Mouse (Mus musculus): ENCODE measurements at regions not wholly inside any gene's neighbourhood (a gene's known extent, or its start where the extent isn't known, plus 50 kb on each side); places are given as distances from the start of the nearest gene placed in this dataset.

DNA sequence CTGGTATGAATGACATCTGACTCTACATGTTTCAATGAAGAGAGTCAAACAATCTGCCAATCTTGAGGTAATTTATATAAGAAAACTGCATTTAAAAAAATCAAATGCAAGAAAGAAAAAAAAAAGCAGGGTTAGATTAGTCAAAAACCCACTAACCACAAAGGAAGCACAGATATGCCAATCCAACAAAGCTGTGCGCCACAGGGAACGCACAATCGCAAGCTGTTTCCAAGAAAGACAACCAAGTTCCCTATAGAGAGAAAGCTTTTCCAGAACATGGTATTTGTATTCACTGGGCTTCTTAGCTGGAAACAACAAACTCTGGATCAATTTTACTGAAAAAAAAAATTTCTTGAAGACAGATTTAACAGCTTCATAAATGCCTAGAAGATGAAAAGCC is 267.0 kb downstream of the Pik3r1 start:
- Histone ChIP-seq H3K9me3 (replicated peaks) (no peaks in the 10 kb centered on the region), H3K36me3 (replicated peaks) (no peaks in the 10 kb centered on the region), H3K27me3 (ENCODE audit: insufficient read depth, low read length) (peaks cover 11% of the 10 kb centered on the region; the same call in 1 of the 2 replicates), H3K4me1 (ENCODE audit: insufficient read depth, low read depth, low read length) (no peaks in the 10 kb centered on the region), H3K4me3 (ENCODE audit: low read depth, low read length) (no peak overlapping the region)
- no peak for DNase-seq (ENCODE audit: low spot score)
- ATAC-seq (ENCODE audit: extremely low read depth, insufficient number of reproducible peaks, low FRiP score, poor library complexity, severe bottlenecking), result no peak
- TF ChIP-seq TAL1 (conservative IDR thresholded peaks at IDR 0.05; ENCODE audit: low read depth, low read length), result no peak
- TF ChIP-seq GATA1 (IDR thresholded peaks at IDR 0.05; ENCODE audit: borderline replicate concordance, low read length), result no peak
- TF ChIP-seq GATA2 (IDR thresholded peaks at IDR 0.05; ENCODE audit: borderline replicate concordance, low read depth, low read length), result no peak

DNA sequence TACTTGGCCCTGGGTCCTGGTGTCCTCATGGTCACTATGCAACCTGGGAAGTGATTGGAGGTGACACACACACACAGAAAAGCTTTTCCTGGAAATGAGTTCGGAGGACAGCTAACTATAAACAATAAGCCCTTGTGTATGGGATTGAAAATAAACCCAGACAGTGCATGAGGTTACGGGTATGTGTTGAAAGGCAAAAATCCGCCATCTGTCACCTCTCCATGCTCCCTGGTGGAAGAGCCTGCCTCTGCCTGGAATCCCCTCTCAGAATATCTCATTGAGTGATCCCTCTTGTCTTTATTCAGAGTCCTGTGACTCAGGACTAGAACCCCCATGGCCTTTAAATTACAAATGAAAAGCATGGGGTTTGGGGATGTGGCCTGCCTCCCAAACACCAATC is 276.2 kb downstream of the Pik3r1 start:
- Histone ChIP-seq H3K4me1 (ENCODE audit: insufficient read depth, low read depth, low read length) (no peaks in the 10 kb centered on the region), H3K36me3 (replicated peaks) (no peaks in the 10 kb centered on the region), H3K27me3 (ENCODE audit: insufficient read depth, low read length) (peaks cover 2% of the 10 kb centered on the region; the same call in 1 of the 2 replicates), H3K9me3 (replicated peaks) (no peaks in the 10 kb centered on the region), H3K4me3 (ENCODE audit: low read depth, low read length) (no peak overlapping the region)
- DNase-seq (ENCODE audit: low spot score), result no peak
- no peak for ATAC-seq (ENCODE audit: extremely low read depth, insufficient number of reproducible peaks, low FRiP score, poor library complexity, severe bottlenecking)
- TF ChIP-seq GATA2 (IDR thresholded peaks at IDR 0.05; ENCODE audit: borderline replicate concordance, low read depth, low read length) (no peak), POLR2AphosphoS5 (IDR thresholded peaks at IDR 0.05; ENCODE audit: insufficient replicate concordance, low read depth, low read length) (no peak), TAL1 (conservative IDR thresholded peaks at IDR 0.05; ENCODE audit: low read depth, low read length) (no peak), CTCF (IDR thresholded peaks at IDR 0.05; ENCODE audit: low read depth, low read length) (no peak), GATA1 (IDR thresholded peaks at IDR 0.05; ENCODE audit: borderline replicate concordance, low read length) (no peak)

DNA sequence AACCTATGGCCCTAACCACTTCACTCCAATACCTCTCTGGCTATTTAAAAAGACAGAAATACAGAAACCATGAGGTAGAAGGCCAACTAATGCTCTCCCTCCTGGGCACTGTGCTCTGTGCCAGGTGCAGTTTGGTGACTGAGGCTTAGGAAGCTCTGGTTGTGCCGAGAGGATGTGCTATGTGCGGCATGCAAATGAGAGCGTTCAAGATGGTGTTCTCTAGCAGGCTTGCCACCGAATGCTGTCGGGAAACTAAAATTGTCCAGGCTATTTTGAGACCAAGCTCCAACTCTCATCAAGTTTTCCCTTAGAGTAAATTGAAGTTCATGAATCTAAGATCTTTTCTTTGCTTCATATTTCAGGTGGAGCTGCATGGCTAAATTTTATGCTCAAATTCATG is 277.1 kb downstream of the Pik3r1 start:
- Histone ChIP-seq H3K4me1 (ENCODE audit: insufficient read depth, low read depth, low read length) (no peaks in the 10 kb centered on the region), H3K27me3 (ENCODE audit: insufficient read depth, low read length) (peaks cover 2% of the 10 kb centered on the region; the same call in 1 of the 2 replicates), H3K9me3 (replicated peaks) (no peaks in the 10 kb centered on the region), H3K36me3 (replicated peaks) (no peaks in the 10 kb centered on the region), H3K4me3 (ENCODE audit: low read depth, low read length) (no peak overlapping the region)
- ATAC-seq (ENCODE audit: extremely low read depth, insufficient number of reproducible peaks, low FRiP score, poor library complexity, severe bottlenecking), result no peak
- TF ChIP-seq CTCF (IDR thresholded peaks at IDR 0.05; ENCODE audit: low read depth, low read length) (no peak), TAL1 (conservative IDR thresholded peaks at IDR 0.05; ENCODE audit: low read depth, low read length) (no peak), GATA2 (IDR thresholded peaks at IDR 0.05; ENCODE audit: borderline replicate concordance, low read depth, low read length) (no peak), POLR2AphosphoS5 (IDR thresholded peaks at IDR 0.05; ENCODE audit: insufficient replicate concordance, low read depth, low read length) (no peak), GATA1 (IDR thresholded peaks at IDR 0.05; ENCODE audit: borderline replicate concordance, low read length) (no peak)
- no peak for DNase-seq (ENCODE audit: low spot score)

DNA sequence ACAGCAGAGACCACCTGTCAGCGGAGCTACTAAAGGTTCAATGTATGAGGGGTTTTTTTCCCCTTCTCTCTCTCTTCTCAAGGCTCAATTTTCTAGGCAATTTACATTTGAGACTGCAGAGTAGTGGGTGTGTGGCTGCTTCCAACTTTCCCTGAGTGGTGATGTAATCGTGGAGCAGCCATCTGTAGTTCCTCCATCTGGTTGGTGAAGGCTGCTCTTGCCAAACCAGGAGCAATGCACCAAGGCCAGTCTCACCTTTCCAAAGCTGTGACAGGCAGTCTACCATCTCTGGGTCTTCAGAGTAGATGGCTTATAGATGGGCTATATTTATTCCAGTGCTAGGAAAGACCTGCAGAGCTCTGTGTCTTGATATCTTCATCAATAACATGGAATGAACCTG is 280.4 kb downstream of the Pik3r1 start:
- TF ChIP-seq TAL1 (conservative IDR thresholded peaks at IDR 0.05; ENCODE audit: low read depth, low read length) (no peak), POLR2AphosphoS5 (IDR thresholded peaks at IDR 0.05; ENCODE audit: insufficient replicate concordance, low read depth, low read length) (no peak), CTCF (IDR thresholded peaks at IDR 0.05; ENCODE audit: low read depth, low read length) (no peak), GATA2 (IDR thresholded peaks at IDR 0.05; ENCODE audit: borderline replicate concordance, low read depth, low read length) (no peak), GATA1 (IDR thresholded peaks at IDR 0.05; ENCODE audit: borderline replicate concordance, low read length) (no peak)
- no peak overlapping the region for H3K4me3 ChIP-seq (ENCODE audit: low read depth, low read length)
- no peak for ATAC-seq (ENCODE audit: extremely low read depth, insufficient number of reproducible peaks, low FRiP score, poor library complexity, severe bottlenecking)
- H3K36me3 ChIP-seq (replicated peaks), result no peaks in the 10 kb centered on the region
- H3K4me1 ChIP-seq (ENCODE audit: insufficient read depth, low read depth, low read length), result no peaks in the 10 kb centered on the region
- DNase-seq (ENCODE audit: low spot score), result no peak
- no peaks in the 10 kb centered on the region for H3K9me3 ChIP-seq (replicated peaks)
- peaks cover 6% of the 10 kb centered on the region; the same call in 1 of the 2 replicates for H3K27me3 ChIP-seq (ENCODE audit: insufficient read depth, low read length)

DNA sequence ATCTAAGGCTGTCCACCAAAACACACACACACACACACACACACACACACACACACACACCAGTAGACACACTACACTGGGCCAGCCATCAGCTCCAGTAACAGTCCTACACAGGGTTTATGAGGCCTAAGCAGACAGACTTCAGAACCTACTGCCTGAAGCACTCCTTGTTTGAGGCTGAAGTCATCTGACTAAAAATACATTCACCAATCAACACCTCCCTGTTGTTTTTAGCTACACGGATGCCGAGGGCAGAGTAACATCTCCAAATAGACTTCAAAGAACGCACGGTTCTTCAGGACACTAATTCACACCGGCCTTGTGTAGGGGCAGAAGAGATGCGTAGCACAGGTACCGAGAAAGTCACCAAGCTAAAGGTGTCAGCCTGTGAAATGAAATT is 282.2 kb downstream of the Pik3r1 start:
- Histone ChIP-seq H3K4me1 (ENCODE audit: insufficient read depth, low read depth, low read length) (no peaks in the 10 kb centered on the region), H3K36me3 (replicated peaks) (no peaks in the 10 kb centered on the region), H3K4me3 (ENCODE audit: low read depth, low read length) (no peak overlapping the region), H3K27me3 (ENCODE audit: insufficient read depth, low read length) (peaks cover 6% of the 10 kb centered on the region), H3K9me3 (replicated peaks) (no peaks in the 10 kb centered on the region)
- TF ChIP-seq GATA2 (IDR thresholded peaks at IDR 0.05; ENCODE audit: borderline replicate concordance, low read depth, low read length) (no peak), GATA1 (IDR thresholded peaks at IDR 0.05; ENCODE audit: borderline replicate concordance, low read length) (no peak), POLR2AphosphoS5 (IDR thresholded peaks at IDR 0.05; ENCODE audit: insufficient replicate concordance, low read depth, low read length) (no peak), TAL1 (conservative IDR thresholded peaks at IDR 0.05; ENCODE audit: low read depth, low read length) (no peak), CTCF (IDR thresholded peaks at IDR 0.05; ENCODE audit: low read depth, low read length) (no peak)
- ATAC-seq (ENCODE audit: extremely low read depth, insufficient number of reproducible peaks, low FRiP score, poor library complexity, severe bottlenecking), result no peak
- no peak for DNase-seq (ENCODE audit: low spot score)

DNA sequence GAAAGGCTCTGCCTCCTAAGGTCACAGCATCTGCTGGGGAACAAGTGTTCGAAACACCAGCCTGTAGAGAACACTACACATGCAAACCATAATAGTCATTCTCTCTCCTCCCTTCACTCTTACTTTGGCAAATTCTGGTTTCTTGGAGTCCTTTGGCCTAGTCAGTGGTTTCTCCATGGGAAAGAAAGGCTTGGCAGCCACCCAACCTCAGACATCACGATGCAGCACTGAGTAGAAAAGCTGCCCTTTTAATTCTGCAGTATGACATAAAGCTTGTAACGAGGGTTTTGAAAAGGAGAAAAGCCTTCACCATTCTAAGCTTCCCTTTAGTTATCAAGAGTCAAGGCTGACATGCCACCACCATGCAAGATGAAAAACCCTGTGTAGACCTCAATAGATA is 284.2 kb downstream of the Pik3r1 start:
- no peaks in the 10 kb centered on the region for H3K36me3 ChIP-seq (replicated peaks)
- H3K9me3 ChIP-seq (replicated peaks), result no peaks in the 10 kb centered on the region
- ATAC-seq (ENCODE audit: extremely low read depth, insufficient number of reproducible peaks, low FRiP score, poor library complexity, severe bottlenecking), result no peak
- TF ChIP-seq GATA2 (IDR thresholded peaks at IDR 0.05; ENCODE audit: borderline replicate concordance, low read depth, low read length) (no peak), POLR2AphosphoS5 (IDR thresholded peaks at IDR 0.05; ENCODE audit: insufficient replicate concordance, low read depth, low read length) (no peak), GATA1 (IDR thresholded peaks at IDR 0.05; ENCODE audit: borderline replicate concordance, low read length) (no peak), CTCF (IDR thresholded peaks at IDR 0.05; ENCODE audit: low read depth, low read length) (no peak), TAL1 (conservative IDR thresholded peaks at IDR 0.05; ENCODE audit: low read depth, low read length) (no peak)
- no peak overlapping the region for H3K4me3 ChIP-seq (ENCODE audit: low read depth, low read length)
- peaks cover 6% of the 10 kb centered on the region; the same call in 1 of the 2 replicates for H3K27me3 ChIP-seq (ENCODE audit: insufficient read depth, low read length)
- H3K4me1 ChIP-seq (ENCODE audit: insufficient read depth, low read depth, low read length), result no peaks in the 10 kb centered on the region
- DNase-seq (ENCODE audit: low spot score), result no peak

Measured in G1E (cell line).